Comparison of ENCODE assay signal across 19 mouse cellular contexts in genomic region chr4:53459697-53460096, GRCm38 (mm10). TPM values are rescaled to one million over a fixed set of nuclear protein-coding genes. Genes with fewer than 3 reads are reported as not detected.
A peak's percentile ranks its signal among the peaks of the same experiment; 100 is the strongest.
DNase-seq lines count a peak whose midpoint lies in the region; ATAC-seq and TF ChIP-seq lines count a peak whose summit lies in the region.
"Had no signal": no experiment of that assay in that cellular context is flagged by ENCODE, and none has a peak within 500 bp of the region (broad histone marks: within the 10 kb centered on the region; RNA-seq: fewer than 3 reads in every experiment).

No protein-coding gene starts in this region.

- H3K4me1 ChIP-seq in stomach, embryonic 15.5 days = peaks cover 10% of the 10 kb centered on the region; the same call in 1 of the 2 replicates
- no peaks in the 10 kb centered on the region for H3K4me1 ChIP-seq in stomach, postnatal 0 days (replicated peaks; ENCODE audit: control insufficient read depth, insufficient read depth)
- peaks cover 11% of the 10 kb centered on the region for H3K4me1 ChIP-seq in liver, embryonic 15.5 days (replicated peaks)
- 0 out of 2 replicates have a peak, but pooled peaks cover 3% of the 10 kb centered on the region for H3K4me1 ChIP-seq in hindbrain, embryonic 13.5 days (replicated peaks)
- H3K4me1 ChIP-seq: embryonic facial prominence, embryonic 12.5 days; forebrain, embryonic 15.5 days; hindbrain, embryonic 12.5 days; kidney, embryonic 15.5 days; limb, embryonic 13.5 days had no signal

- 74% methylated on average over 7 of the region's 7 CpGs for WGBS in stomach, embryonic 15.5 days
- WGBS in stomach, postnatal 0 days = 67% methylated on average over 7 of the region's 7 CpGs
- 47% methylated on average over 7 of the region's 7 CpGs for WGBS in liver, embryonic 15.5 days (ENCODE audit: insufficient replicate concordance)
- WGBS in hindbrain, embryonic 13.5 days = 90% methylated on average over 7 of the region's 7 CpGs

- no peaks in the 10 kb centered on the region for H3K36me3 ChIP-seq in stomach, embryonic 15.5 days
- no peaks in the 10 kb centered on the region for H3K36me3 ChIP-seq in stomach, postnatal 0 days (ENCODE audit: control insufficient read depth, insufficient read depth, low read length)
- H3K36me3 ChIP-seq in liver, embryonic 15.5 days (replicated peaks) = no peaks in the 10 kb centered on the region
- no peaks in the 10 kb centered on the region for H3K36me3 ChIP-seq in hindbrain, embryonic 13.5 days
- H3K36me3 ChIP-seq: embryonic facial prominence, embryonic 12.5 days; forebrain, embryonic 15.5 days; hindbrain, embryonic 12.5 days; kidney, embryonic 15.5 days; limb, embryonic 13.5 days; lung, embryonic 15.5 days had no signal

- H3K4me2 ChIP-seq in stomach, embryonic 15.5 days = no peak overlapping the region
- no peak overlapping the region for H3K4me2 ChIP-seq in stomach, postnatal 0 days (replicated peaks; ENCODE audit: low read depth)
- H3K4me2 ChIP-seq in liver, embryonic 15.5 days = no peak overlapping the region
- no peak overlapping the region for H3K4me2 ChIP-seq in hindbrain, embryonic 13.5 days
- H3K4me2 ChIP-seq: embryonic facial prominence, embryonic 12.5 days; forebrain, embryonic 15.5 days; hindbrain, embryonic 12.5 days; kidney, embryonic 15.5 days; limb, embryonic 13.5 days; lung, embryonic 15.5 days had no signal

- no peak overlapping the region for H3K9ac ChIP-seq in stomach, embryonic 15.5 days
- no peak overlapping the region for H3K9ac ChIP-seq in stomach, postnatal 0 days (ENCODE audit: low read length)
- H3K9ac ChIP-seq in liver, embryonic 15.5 days = no peak overlapping the region
- no peak overlapping the region for H3K9ac ChIP-seq in hindbrain, embryonic 13.5 days
- H3K9ac ChIP-seq: embryonic facial prominence, embryonic 12.5 days; forebrain, embryonic 15.5 days; hindbrain, embryonic 12.5 days; kidney, embryonic 15.5 days; limb, embryonic 13.5 days; lung, embryonic 15.5 days had no signal

- H3K27ac ChIP-seq in stomach, embryonic 15.5 days = no peak overlapping the region
- H3K27ac ChIP-seq in stomach, postnatal 0 days (replicated peaks) = no peak overlapping the region
- H3K27ac ChIP-seq in liver, embryonic 15.5 days (replicated peaks) = no peak overlapping the region
- H3K27ac ChIP-seq in hindbrain, embryonic 13.5 days = no peak overlapping the region
- H3K27ac ChIP-seq: embryonic facial prominence, embryonic 12.5 days; forebrain, embryonic 15.5 days; hindbrain, embryonic 12.5 days; kidney, embryonic 15.5 days; limb, embryonic 13.5 days; lung, embryonic 15.5 days had no signal

- no peak for TF ChIP-seq CTCF in stomach, postnatal 0 days (IDR thresholded peaks at IDR 0.05; ENCODE audit: low read depth)

- H3K9me3 ChIP-seq in stomach, embryonic 15.5 days = no peaks in the 10 kb centered on the region
- H3K9me3 ChIP-seq in stomach, postnatal 0 days (ENCODE audit: control insufficient read depth, low read length) = no peaks in the 10 kb centered on the region
- H3K9me3 ChIP-seq in liver, embryonic 15.5 days (replicated peaks) = no peaks in the 10 kb centered on the region
- no peaks in the 10 kb centered on the region for H3K9me3 ChIP-seq in hindbrain, embryonic 13.5 days
- H3K9me3 ChIP-seq: embryonic facial prominence, embryonic 12.5 days; forebrain, embryonic 15.5 days; hindbrain, embryonic 12.5 days; kidney, embryonic 15.5 days; limb, embryonic 13.5 days; lung, embryonic 15.5 days had no signal

- DNase-seq in stomach, postnatal 0 days (ENCODE audit: low spot score) = no peak
- no peak for DNase-seq in cerebellum, postnatal 4 days (ENCODE audit: low spot score in 2 of 2)
- no peak for DNase-seq in cerebellum, adult 18-20 months
- DNase-seq: adrenal gland, postnatal 36 days; cerebellum, adult 11-12 months; retina, postnatal 1 day; right cerebral cortex, postnatal 4 days; thymus, postnatal 25 days had no signal

- no peak for TF ChIP-seq EP300 in stomach, postnatal 0 days (optimal IDR thresholded peaks at IDR 0.05)

- ATAC-seq in stomach, embryonic 15.5 days (ENCODE audit: insufficient read depth, low FRiP score, low read depth) = 0 out of 2 replicates have a peak, but pooled peaks have one; percentile 18
- ATAC-seq in stomach, postnatal 0 days (ENCODE audit: low FRiP score, low TSS enrichment) = no peak; the same call in 1 of the 2 replicates
- ATAC-seq in erythroid progenitor cell, adult 5-6 weeks (replicated peaks; ENCODE audit: low FRiP score, poor library complexity, severe bottlenecking) = peak; percentile 91
- ATAC-seq in liver, embryonic 15.5 days (ENCODE audit: insufficient read depth) = peak; percentile 83
- ATAC-seq in hindbrain, embryonic 13.5 days (ENCODE audit: low FRiP score) = no peak
- ATAC-seq: forebrain, embryonic 15.5 days; inflammation-experienced regulatory T-cells, adult 6 months had no signal

- no peak overlapping the region for H3K4me3 ChIP-seq in stomach, embryonic 15.5 days (replicated peaks)
- no peak overlapping the region for H3K4me3 ChIP-seq in stomach, postnatal 0 days (ENCODE audit: low read depth, low read length)
- H3K4me3 ChIP-seq in liver, embryonic 15.5 days (replicated peaks) = no peak overlapping the region
- no peak overlapping the region for H3K4me3 ChIP-seq in hindbrain, embryonic 13.5 days
- H3K4me3 ChIP-seq: embryonic facial prominence, embryonic 12.5 days; forebrain, embryonic 15.5 days; hindbrain, embryonic 12.5 days; kidney, embryonic 15.5 days; limb, embryonic 13.5 days; lung, embryonic 15.5 days had no signal

- no peaks in the 10 kb centered on the region for H3K27me3 ChIP-seq in stomach, embryonic 15.5 days (replicated peaks)
- no peaks in the 10 kb centered on the region for H3K27me3 ChIP-seq in stomach, postnatal 0 days (ENCODE audit: control insufficient read depth, insufficient read depth, low read length)
- H3K27me3 ChIP-seq in liver, embryonic 15.5 days = no peaks in the 10 kb centered on the region
- H3K27me3 ChIP-seq in hindbrain, embryonic 13.5 days = no peaks in the 10 kb centered on the region
- H3K27me3 ChIP-seq: embryonic facial prominence, embryonic 12.5 days; forebrain, embryonic 15.5 days; hindbrain, embryonic 12.5 days; kidney, embryonic 15.5 days; limb, embryonic 13.5 days; lung, embryonic 15.5 days had no signal

RNA-seq across cellular contexts. Expression of gene Slc44a1, which starts 19.5 kb away (rescaled TPM):
- polyA plus RNA-seq in stomach, embryonic 15.5 days (2015; fragmentation: Nextera tagmentation; extraction: Ambion mirVana) = 48.1 and 49.6 TPM in 2 replicates
- 31.9 and 33.9 TPM in 2 replicates for polyA plus RNA-seq in stomach, postnatal 0 days (2015; fragmentation: Nextera tagmentation; extraction: Ambion mirVana)
- 18.4 and 27.2 TPM in 2 replicates for total RNA-seq in erythroid progenitor cell, adult 5-6 weeks (2015; ENCODE audit: low replicate concordance)
- 21.6 and 27.0 TPM in 2 replicates for total RNA-seq in erythroid progenitor cell, adult 5-6 weeks (2017; ENCODE audit: low replicate concordance)
- polyA plus RNA-seq in liver, embryonic 15.5 days (2015; fragmentation: Nextera tagmentation; extraction: Ambion mirVana) = 12.1 and 13.6 TPM in 2 replicates
- polyA plus RNA-seq in hindbrain, embryonic 13.5 days (2015; fragmentation: Nextera tagmentation; extraction: Ambion mirVana) = 8.8 and 9.8 TPM in 2 replicates

Comparison
In these comparisons a context has a peak if more than half of its experiments do, and no peak if none do; other contexts are left out.
1. ATAC-seq: peak in stomach, embryonic 15.5 days (single experiment), erythroid progenitor cell, adult 5-6 weeks (single experiment) and liver, embryonic 15.5 days (single experiment); none in stomach, postnatal 0 days (single experiment) and hindbrain, embryonic 13.5 days (single experiment).